Mouse (Mus musculus) right cerebral cortex, adult 2 months (tissue): Measurements from ENCODE around the gene Nanog.
"Not testable (repeated sequence)": the region's sequence is repeated elsewhere in the genome, so short reads cannot be mapped to it uniquely, and the experiment has no call there.

Source experiments
- DNase-seq, 2 experiments: peaks; one replicate each; pipeline ENCODE4 v3.0.0; 2021 to 2022; ENCODE audit warnings: low spot score in 2 of 2

Nanog gene

DNA sequence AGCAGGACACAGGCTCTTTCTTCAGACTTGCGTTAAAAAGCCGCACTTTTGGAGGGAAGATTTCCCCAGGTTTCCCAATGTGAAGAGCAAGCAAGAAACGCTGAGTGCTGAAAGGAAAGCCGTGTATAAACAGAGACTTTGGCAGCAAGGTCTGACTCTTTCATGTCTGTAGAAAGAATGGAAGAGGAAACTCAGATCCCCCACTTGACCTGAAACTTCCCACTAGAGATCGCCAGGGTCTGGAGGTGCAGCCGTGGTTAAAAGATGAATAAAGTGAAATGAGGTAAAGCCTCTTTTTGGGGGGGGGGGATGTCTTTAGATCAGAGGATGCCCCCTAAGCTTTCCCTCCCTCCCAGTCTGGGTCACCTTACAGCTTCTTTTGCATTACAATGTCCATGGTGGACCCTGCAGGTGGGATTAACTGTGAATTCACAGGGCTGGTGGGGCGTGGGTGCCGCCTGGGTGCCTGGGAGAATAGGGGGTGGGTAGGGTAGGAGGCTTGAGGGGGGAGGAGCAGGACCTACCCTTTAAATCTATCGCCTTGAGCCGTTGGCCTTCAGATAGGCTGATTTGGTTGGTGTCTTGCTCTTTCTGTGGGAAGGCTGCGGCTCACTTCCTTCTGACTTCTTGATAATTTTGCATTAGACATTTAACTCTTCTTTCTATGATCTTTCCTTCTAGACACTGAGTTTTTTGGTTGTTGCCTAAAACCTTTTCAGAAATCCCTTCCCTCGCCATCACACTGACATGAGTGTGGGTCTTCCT lies at the start of gene Nanog:
TSS of gene Nanog (plus strand) at position 454 of the 765 bp plus-strand sequence.
- no peak for DNase-seq

DNA sequence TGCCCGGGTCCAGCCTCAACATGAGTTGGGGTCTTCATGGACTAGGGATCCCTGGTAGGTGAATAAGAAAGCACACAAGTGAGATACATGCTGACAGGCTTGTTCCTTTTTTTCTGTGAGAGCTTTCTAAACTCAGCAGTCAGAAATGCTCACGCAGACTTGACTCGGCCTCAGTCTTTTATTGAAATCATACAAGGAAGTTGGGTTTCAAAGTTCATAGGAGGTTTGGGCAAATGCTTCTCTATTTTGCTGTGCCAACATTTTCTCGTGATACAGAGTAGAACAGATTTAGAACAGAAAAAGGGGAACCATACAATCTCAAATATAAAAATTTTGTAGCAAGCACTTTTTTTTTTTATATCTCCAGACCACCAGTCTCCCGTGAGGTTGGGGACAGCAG lies 49.7 kb upstream of the Nanog start:
- DNase-seq: no peak

DNA sequence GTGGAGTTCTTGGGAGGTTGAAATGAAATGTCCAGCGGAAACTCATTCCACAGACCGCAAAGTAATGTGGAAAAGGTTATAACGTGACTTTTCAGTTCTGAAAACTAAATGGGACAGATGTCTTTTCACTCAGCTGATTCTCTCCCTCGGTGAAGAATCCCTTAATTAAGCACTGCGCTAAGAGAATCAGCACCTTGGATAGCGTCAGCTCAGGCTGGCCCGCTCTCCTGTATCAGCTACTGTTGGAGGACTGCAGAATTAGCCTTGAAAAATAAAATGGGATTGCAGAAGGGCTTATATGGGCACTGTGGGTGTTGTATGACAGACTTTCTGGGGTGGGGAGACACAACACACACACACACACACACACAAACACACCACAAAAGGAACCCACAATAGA lies 47.7 kb upstream of the Nanog start:
- DNase-seq: no peak

DNA sequence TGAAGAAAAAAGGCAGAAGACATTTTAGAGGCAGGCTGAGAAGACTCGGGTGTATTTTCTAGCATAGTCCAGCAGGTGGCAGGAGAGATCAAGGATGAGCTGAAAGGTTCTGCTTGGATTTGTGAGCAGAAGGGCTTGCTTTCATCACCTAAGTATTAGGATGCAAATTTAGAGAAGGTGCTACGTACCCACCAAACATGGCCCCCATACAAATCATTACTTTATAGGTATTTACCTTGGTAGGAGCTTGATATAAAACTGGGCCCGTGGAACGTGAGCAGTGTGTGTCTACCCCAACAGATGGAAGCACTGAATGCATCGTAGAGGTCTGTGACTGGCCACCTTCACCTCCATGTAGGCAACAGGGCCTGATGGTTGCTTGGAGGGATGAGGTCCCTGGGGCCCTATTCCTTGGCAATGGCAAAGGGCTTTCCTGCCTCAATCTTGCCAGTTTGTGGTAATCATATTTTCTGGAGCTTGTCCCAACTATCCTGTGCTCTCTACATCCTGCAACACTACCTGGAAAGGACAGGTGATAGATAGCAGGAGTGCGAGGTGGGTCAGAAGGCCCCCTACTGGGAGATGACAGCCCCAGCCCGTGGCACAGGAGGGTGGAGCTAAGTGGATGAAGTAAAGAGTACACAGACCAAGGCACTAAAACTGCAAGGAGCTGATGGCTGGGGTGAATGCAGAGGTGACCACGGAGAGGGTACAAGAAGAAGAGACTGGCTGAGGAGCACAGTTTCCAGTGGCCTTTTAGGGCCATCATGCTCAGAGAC lies 46.5 kb upstream of the Nanog start:
- peak; percentile 60 to 76 for DNase-seq

DNA sequence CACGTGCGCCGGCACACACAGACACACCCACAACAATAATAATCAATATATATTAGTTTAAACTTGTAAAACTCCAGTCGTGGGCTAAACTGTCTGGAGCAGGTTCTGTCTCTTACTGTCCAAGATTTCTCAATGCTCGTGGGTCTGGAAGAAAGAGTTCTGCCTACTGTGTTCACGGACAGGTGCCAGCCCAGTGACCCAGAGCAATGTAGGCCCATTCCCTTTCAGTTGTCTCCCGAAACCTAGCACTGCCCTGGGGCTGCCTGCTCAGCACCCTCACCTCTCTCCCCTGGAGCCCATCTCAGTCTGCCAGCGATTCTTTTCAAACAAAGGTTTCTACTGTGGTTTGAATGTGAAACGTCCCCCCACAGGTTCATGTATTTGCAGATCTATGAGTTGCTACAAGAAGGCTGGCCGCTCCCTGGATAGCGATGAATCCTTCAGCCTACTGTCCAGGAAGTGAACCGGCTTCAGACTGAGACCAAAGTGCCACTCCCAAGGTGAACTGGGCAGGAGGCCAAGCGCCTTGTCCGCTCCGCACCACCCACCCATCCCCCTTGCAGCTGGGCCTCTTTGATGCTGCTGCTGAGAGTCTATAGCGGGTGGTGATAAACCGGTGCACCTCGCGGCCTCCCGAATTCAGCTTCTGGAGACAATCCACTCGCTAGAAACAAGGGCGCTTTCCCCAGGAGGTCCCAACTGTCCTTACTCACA lies 44.6 kb upstream of the Nanog start:
- DNase-seq: no peak

DNA sequence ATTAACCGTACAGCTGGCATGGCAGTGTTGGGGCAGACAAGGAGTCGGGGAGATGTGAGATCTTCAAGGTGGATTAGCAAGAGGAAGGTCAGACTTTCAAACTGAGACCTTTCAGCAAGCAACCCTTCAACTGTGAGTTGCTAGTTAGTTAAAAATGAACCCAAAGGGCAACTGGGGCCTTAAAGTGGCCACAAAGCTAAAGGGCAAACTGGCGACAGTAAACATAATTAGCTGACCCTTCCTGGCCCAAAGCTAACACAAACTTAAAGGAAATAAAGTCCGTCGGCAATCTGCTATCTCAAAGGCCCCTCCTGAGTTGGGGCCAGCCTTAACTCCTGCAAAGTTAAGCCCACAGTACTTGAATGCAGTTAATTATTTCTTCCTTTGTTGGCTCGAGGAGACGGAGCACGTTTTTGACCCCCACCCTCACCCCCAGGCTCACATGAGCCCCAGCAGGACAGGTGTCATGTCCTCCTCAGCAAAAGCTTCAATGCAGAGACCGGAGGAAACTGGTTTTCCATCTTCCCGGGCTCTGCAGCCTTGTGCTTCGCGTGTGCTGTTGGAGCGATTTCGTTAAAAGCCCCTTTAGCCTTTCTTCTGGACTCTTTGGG lies 43.6 kb upstream of the Nanog start:
- DNase-seq: no peak

DNA sequence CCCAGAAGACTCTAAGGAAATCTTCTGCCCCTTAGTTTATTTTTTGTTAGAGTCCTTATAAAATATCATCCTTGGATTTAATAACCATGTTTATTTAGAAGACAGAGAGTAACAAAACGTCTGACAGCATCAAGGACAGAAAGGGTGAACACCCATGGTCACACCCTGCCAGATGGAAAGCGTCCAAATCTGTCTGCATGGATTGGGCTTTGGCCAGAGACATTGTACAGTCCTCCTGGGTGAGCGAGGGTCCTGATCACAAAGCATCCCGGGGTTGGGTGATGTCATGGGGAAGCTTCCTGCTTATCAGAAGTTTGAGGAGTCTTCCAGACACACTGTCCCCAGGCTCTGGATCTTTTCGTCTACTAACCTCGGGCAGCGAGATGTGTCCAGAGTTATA lies 41.4 kb upstream of the Nanog start:
- no peak for DNase-seq

DNA sequence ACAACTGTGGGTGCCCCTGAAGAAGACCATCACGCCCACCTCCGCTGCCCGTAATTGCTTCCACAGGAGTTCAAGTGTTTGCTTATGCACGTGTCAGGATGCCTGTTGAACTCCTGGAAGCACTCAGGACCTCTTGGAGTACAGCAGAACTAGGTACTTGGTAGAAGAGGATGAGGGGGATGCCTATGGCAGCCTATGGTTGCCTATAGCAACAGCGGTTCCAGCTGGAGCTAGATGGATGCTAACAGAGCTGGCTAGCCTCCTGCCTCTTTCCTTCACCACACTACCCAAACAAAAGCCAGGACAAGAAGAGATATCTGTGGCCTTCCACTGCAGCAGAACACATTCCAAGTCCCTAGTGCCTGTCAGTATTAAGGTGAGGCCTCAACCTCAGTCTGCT lies 39.6 kb upstream of the Nanog start:
- peak; percentile 10 to 18 for DNase-seq

DNA sequence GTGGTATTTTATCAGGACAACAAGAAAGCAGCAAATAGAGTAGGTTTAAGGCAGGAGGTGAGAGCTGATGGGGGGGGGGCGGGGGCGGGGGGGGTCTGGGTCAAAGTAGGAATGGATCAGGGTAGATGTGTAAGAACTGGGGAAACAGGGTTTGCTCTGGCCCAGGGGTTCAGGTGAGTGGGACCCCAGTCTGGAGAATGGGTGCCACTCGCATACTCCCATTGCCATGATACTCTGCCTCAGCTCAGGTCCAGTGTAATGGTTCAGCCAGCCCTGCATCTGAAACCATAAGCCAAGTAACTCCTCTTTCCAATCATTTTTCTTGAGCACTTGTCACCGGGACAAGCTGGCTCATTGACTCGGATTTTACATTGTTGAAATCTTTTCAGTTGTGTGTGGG lies 38.5 kb upstream of the Nanog start:
- no peak for DNase-seq

DNA sequence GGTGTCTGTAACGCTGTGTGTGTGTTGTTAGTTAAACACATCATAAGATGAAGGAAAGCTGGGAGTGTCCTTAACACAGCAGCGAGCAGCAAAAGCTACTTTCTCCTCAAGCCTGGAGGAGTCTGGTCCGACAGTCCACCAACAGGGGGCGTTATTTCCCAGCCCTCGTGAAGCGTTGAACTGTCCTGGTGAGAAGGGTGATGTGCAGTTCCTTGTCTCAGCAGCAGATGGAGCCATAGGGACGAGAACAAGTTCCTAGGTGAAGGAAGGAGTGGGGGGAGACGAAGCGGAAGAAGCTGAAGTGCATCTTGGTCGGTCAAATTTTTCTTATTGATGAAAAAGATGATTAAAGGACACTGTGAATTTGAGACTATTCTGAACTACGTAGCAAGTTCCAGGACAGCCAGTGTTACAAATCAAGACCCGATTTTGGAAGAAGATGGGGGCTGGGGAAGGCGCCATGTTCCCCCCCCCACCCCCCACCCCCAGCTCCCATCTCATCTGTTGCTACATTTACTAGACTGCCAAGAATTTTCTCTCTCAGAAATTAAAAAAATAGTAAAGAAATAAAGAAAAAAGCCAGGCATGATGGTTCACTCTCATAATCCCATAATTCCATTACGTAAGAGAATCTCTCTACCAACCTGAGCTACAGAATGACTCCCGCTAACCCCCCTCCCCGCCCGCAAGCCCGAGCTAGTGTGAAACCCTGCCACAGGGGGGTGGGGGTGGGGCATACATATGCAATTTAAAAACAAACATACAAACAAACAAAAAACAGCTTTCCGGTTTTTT lies 37.7 kb upstream of the Nanog start:
- DNase-seq: peak; percentile 100

DNA sequence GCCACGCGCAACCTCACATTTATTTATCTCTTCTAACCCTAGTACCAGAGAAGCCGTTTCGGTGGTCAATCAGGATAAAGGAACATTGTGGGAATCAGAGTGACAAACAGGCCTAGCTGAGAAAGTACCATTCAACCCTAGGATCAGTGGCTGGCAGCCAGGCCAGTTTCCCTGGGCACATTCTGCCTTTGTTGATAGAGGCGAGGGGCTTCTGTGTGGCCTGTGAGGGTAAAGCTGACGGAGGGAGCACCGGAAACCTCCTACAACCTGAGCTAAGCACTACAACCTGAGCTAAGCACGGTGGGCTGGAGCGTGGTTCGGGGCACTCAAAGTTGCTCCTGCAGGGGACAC lies 37.1 kb upstream of the Nanog start:
- peak in 1 of 2 experiments; percentile 23 for DNase-seq

DNA sequence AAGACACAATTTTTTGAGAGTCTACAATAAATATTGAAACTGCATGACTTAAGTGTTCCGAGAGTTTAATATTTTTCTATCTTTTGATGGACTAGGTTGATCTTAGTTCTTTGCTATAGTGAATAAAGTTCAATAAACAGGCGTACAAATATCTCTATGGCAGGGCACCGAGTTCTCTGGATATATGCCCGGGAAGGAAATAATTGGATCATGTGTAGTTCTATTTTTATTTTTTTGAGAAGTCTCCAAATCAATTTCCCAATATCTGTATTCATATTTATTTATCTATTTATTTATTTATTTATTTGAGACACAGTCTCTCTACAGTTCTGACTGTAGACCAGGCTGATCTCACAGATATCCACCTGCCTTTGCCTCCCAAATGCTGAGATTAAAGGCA lies 36.4 kb upstream of the Nanog start:
- no peak for DNase-seq

DNA sequence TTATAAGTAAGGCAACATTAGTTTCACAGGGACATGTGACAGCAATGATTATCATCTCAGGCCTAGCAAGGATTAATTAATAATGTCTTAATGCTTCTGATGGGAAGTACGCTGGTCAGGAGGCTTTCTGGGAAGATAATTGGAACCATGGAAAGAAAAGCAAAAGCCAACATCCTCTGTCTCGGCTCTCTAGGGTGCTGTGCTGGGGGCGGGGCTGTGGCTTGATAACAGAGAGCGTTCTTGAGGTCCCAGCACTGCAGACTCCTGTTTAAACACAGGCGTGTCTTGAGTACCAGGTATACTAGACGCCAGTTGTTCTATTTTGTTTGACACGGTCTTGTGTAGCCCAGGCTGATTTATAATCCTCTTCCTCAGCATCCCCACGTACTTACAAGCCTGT lies 34.5 kb upstream of the Nanog start:
- DNase-seq: no peak

DNA sequence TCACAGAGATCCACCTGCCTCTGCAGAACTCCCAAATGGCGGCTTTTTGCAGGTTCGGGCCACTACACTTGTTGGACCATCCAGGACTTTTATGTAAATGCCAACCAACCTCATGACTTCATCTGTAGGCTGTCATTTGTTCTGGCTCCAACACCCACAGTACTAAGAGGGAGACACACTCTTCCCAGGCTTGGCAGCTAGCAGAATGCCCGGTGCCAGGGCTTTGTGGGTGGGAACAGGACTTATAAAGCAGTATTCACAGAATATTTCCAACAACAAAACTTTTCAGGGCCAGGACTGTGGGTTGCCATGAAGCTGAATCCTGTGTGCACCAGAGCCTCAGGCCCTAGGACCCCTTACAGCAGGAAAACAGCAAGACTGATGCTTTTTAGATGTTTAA lies 24.6 kb upstream of the Nanog start:
- peak; percentile 70 to 74 for DNase-seq

DNA sequence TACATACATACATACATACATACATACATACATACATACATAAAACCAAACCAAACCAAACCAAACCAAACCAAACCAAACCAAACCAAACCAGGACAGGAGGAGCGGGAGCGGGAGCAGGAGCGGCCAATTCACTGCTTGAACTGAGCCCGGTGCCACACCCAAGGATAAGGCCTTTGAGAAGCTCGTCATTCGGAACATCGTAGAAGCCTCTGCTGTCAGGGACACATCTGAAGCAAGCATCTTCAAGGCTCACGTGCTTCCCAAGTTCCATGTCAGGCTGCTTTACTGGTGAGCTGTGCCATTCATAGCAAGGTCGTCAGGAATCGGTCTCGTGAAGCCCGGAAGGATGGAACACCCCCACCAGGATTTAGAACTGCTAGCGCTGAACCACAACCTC lies 20.6 kb upstream of the Nanog start:
- DNase-seq: no peak

DNA sequence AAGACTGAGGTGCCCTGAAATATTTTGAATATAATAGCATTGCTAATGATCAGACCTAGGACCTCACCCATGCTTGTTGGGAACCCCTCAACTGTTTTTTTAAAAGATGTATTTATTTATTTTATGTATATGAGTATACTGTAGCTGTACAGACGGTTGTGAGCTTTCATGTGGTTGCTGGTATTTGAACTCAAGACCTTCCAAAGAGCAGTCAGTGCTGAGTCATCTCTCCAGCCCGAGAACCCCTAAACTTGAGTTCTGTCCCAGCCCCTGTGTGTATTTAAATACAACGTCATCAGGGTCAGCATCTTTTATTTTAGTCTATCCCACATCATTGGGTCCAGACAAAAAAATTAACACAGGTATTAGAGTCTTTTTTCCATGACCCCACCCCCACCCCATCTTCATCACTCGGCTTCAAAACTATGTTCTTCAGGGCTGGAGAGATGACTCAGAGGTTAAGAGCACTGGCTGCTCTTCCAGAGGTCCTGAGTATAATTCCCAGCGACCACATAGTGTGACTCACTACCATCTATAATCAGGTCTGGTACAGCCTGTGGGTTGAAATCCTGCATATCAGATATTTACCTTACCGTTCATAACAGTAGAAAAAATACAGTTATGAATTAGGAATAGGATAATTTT lies 17.8 kb upstream of the Nanog start:
- DNase-seq: no peak

DNA sequence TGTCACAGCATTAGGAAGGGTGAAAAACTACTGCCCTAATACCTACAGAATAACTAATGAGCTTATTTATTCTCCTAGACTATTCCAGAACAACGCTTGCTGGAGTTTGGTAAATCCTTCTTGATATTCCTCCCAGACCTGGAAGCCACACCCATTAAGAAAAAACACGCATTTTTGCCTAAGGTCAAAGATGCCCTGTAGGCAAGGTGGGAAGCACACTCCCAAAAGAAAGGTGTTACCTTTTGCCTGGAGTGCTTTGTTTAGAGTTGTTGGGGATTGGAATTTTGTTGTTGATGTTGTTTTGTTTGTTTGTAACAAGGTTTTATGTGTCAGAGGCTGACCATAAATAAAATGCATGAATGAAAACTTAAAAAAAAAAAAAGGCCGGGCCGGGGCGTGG lies 17.2 kb upstream of the Nanog start:
- DNase-seq: no peak

DNA sequence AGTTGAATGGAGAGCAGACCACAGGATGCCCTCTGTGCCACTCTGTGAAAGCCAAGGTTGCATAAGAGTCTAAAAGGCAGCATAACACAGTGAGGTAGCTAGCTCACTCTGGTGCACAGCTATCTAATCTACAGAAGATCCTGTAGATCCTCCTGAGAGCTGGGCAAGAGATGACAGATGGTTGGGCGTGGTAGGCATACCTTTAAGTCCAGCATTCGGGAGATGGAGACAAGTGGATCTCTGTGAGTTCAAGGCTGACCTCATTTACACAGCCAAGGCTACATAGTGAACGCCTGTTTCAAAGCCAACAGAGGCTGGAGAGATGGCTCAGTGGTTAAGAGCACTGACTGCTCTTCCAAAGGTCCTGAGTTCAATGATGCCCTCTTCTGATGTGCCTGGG lies 11.9 kb upstream of the Nanog start:
- no peak for DNase-seq

DNA sequence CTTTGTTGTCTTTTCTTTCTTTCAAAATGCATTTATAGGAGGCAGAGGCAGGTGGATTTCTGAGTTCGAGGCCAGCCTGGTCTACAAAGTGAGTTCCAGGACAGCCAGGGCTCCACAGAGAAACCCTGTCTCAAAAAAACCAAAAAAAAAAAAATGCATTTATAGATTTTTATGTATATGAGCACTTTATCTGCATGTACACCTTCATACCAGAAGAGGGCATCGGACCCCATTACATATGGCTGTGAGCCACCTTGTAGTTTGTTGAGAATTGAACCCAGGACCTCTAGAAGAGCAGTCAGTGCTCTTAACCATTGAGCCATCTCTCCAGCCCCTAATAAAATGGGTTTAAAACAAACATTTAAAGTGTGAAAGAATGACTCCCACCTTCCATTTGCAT lies 7.7 kb upstream of the Nanog start:
- DNase-seq: not testable (repeated sequence)

DNA sequence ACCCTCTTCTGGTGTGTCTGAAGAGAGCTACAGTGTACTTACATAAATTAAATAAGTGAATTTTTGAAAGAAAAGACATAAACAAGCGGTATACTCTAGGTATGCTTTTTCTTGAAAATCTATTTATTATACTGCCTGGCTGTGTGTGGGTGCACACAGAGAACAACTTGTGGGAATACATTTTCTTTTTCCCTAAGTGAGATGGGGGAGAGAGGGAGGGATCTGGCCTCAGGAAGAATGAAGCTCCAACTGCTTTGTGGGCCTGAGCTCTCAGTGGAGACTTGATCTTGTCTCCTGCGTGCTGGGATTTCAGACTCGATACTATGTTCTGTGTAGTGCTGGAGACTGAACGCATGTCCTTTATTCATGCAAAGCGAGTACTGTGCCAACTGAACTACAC lies 5.5 kb upstream of the Nanog start:
- no peak for DNase-seq

DNA sequence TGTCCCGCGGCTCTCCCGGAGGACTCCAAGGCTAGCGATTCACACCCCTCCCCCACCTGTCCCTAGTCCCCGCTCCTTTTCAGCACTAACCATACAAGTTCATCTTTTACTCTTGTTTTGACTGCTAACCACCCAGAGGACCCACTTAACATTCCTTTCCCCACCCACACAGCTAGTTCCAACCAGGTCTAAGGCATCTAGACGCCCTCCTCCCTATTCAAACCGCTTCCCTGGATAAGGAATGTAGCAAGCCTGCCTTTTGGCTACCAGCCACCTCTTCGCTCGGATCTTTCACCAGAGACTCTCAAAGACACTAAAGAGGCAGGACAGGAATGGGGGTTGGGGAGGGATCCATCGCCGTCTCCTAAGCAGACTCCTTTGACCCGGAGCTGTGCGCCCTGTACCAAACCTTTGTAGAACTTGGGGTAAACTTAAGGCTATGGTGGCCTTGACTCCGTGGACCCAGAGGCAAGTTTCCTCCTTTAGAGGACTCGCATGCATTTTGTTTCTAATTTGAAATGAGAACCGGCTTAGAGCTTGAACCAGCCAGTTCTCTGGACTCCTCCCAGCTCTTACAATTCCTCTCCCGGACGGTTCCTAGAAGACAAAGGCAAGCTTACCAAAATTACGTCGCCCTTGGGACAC lies 4.7 kb upstream of the Nanog start:
- no peak for DNase-seq
